Mouse (Mus musculus) left cerebral cortex, postnatal 36 days (tissue): ENCODE results near the gene Mdfic. TPM values are rescaled to one million over a fixed set of nuclear protein-coding genes. Genes with fewer than 3 reads are reported as not detected.

ENCODE experiments used
- DNase-seq, 2 experiments: peaks; one replicate each; pipeline ENCODE4 v3.0.0; 2021 to 2022; ENCODE audit warnings: low spot score in 2 of 2, mixed read lengths in 1 of 2
- intact Hi-C: fragments of 180-260 bp; cut with DNase I; formaldehyde crosslinking; loops from one replicate; pipeline ENCODE4 v1.15.1; 2025
- total RNA-seq, 2 experiments: library from RNA; stranded (reverse); gene quantifications; 2 replicates each; pipeline ENCODE4 v1.2.3; 2021

Mdfic gene
- total RNA-seq, 2 experiments from 2014 or later, result 2.7 to 2.8 TPM

GRCm38 (mm10) chr6:15780688-15781087 lies 60.2 kb downstream of the Mdfic start:
- intact Hi-C loops, result no loop called here
- no peak for DNase-seq

DNA sequence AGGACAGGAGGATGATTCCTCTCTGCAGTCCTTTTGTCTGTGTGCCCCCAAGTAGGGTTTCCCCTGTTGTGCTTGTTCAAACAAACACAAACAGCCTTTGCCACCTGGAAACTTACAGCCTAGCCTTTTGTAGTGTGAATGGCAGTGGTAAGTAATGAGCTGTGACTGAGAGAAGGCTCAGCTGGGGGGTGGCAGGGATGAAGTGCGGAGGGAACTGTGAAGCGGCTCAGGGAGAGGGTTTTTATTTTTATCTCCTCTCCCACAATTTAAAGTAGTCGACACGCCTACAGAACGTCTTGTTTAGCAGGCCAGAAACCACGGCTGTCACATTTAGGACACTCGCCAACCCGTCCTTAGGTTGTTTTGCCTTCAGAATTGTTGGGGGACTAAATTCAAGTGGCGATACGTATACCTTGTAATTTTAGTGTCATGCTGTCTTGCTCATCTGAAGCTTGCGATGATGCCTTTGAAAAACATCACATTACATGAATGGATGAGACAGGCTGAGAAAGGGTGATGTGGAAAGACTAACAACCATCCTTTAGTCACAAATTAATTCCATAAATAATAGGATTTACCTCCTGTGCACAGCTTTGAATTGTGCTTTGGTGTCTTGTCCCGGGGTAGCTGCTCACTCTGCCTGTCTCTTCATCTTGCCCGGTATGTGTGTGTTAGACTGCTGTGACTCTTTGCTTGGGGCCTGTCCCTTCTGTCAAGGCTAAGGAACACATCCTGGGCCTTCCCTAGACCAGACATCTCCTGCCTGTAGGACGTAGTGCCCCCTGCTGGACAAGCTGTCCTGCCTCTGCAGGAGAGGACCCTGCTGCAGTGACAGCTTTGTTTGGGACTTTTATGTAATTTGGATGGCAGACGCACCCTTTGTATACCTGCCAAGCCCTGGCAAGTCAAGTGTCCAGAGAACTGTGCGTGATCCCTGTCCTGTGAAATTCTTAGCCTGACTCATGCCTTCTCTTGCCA lies 69.4 kb downstream of the Mdfic start:
- intact Hi-C loops, result no loop called here
- DNase-seq, result peak; percentile 64 to 70

DNA sequence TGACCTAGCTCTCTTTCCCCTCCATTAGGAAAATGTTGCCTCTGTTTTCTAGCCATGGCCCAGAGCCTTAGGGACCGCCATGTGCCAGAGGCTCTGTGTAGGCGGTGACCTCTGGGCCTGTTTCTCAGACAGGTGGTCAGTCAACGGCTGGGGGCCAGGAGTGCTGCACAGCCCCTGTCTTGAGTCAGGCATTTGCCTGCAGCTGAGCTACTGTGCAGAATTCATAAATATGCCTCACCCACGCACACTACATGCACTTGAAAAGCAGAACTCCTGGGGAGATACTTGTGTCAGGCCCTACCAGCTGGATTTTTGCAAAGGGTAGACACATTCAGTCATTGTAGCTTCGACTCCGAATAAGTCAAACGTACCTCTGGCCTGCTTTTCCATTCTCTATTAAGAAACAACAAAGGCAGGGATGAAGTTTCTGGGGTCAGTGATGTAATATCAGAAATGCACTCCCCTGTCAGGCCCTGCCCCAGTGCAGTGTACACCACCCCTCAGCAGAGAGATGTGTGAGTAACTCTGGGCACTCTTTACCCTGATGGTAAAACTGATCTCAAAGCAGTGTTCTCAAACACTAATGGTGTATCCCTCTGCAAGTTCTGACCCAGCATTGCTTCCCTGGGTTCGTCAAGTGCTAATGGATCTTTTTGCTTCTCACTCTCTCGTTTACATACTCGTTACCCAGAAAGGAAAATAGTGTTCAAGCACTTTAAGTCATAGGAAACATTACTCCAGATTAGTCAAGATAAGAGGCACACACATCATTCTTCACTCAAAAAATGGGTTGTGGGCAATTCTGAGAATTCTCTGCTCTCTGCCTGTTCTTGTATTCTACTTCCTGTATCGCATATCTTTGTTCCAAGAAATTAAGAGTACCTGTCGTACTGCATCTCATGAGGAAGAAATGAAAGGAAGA lies 72.5 kb downstream of the Mdfic start:
- no peak for DNase-seq
- intact Hi-C loops, result no loop called here

- intact Hi-C loops, result no loop called here
- no peak for DNase-seq
Measured at GRCm38 (mm10) chr6:15793602-15794345, 73.3 kb downstream of the Mdfic start.

GRCm38 (mm10) chr6:15794801-15795200 lies 74.3 kb downstream of the Mdfic start:
- intact Hi-C loops, result no loop called here
- DNase-seq, result no peak

DNA sequence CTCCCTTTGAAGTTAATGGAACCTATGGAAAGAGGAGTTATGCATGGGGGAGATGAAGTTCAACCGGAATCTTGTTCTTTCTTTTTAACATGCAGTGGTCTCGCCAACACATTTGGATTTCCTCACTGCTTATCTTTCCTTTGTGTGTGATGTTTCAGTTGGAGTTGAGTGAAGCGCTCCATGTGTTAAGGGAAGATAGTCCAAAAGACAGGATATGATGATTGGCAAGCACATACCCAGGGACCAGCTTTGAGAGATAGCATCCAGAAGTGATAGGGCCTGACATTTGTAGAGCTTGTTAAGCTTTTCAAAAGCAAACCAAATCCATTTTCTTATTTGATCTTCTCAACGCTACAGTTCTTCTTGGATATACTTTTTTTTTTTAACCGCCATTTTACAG lies 86.9 kb downstream of the Mdfic start:
- no peak for DNase-seq
- intact Hi-C loops, result no loop called here

- intact Hi-C loops, result no loop called here
- no peak for DNase-seq
Measured at GRCm38 (mm10) chr6:15825236-15825635, 104.8 kb downstream of the Mdfic start.

- no peak for DNase-seq
- intact Hi-C loops, result no loop called here
Measured at GRCm38 (mm10) chr6:15829812-15830211, 109.4 kb downstream of the Mdfic start.

DNA sequence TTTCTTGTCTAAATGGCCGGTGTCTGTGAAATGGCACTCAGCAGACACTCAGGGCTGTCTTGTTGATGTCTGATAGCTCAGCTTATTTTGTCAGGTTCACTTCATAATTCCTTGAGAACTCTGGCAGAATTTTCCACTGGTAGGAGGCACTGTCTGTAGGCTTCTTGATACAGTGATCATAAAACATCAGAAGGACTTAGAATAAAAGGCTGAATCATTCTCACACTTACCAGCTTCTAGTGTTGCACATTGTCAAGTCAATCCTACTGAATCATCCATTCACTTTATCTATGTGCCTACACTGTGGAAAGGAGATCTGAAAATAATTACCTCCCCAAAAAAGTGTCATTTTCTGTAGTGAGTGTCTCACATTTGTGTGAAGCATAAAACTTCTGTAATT lies 110.2 kb downstream of the Mdfic start:
- DNase-seq, result no peak
- intact Hi-C loops, result no loop called here

DNA sequence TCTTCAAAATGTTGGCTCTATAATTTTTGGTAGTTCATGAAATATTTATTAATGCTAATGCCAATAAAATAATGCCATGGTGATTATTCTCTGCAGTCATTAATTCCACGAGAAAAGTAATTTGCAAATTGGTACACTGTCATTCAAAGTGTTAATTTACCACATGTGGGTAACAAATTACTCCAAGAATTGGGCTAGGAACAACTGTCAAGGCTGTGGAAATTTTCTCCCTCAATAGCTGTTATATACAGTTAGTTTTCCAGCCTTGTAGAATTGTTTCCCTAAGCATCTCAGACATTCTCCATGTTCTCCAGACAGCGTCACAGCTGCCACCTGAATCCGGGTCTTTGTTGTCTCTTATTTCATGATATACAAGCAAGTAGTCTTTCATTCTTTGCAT lies 117.2 kb downstream of the Mdfic start:
- intact Hi-C loops, result no loop called here
- DNase-seq, result no peak

DNA sequence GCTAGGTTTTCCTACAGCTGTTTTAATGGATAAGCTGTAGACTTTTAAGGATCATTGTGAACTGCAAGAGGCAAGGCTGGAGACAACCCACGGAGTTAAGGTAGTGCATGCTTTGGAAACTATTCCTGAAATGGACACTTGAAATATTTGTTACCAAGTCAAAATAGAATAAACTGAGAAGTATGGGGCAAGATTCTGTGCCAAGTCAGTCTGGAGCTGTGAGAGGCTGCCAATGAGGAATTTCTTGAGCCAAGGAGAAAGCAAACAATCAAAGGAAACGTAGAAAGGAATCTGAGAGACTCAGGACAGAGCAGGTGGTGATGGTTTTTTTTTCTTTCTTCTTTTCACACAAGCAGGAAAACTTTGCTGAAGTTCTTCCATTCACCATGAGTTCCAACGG lies 119.4 kb downstream of the Mdfic start:
- intact Hi-C loops, result no loop called here
- no peak for DNase-seq

GRCm38 (mm10) chr6:15840429-15840828 lies 120.0 kb downstream of the Mdfic start:
- DNase-seq, result no peak
- intact Hi-C loops, result no loop called here

DNA sequence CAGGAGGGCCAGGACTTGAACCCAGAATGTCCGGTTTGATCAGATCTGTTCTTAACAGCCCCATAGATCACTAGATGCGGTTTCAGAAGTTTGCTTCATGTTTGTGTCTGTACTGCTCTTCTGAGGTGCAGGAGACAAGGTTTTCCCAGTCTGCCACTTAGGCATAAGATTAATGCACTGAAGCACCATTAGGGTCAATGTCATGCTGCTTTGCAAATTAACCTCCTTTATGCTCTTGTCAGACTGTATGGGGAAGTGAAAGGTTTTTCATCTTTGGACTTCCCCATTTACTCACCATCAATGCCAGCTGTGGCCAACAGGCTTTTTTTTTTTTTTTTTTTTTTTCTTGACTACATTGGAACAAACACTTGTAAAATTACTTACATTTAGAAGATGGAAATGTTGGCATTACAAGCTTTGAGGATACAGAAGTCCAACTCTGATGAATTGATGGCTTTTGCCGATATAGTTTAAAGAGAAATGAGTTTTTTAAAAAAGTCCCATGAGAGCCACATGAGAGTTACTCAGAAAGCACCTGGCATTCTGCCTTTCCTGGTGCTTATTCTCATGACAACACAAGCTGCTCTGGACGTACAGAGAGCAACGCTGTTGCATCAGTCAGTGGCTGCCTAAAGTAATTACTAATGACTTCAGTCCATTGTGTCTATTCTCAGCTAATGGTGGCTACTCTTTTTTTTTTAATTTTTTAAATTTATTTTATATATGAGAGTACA lies 121.2 kb downstream of the Mdfic start:
- DNase-seq, result no peak
- intact Hi-C loops, result no loop called here

GRCm38 (mm10) chr6:15843295-15843694 lies 122.8 kb downstream of the Mdfic start:
- intact Hi-C loops, result no loop called here
- no peak for DNase-seq

GRCm38 (mm10) chr6:15845711-15846342 lies 125.4 kb downstream of the Mdfic start:
- intact Hi-C loops, result no loop called here
- DNase-seq, result no peak
